Mouse (Mus musculus) heart, postnatal 14 days (tissue): Measurements from ENCODE around the gene Ntsr2. TPM values are rescaled to one million over a fixed set of nuclear protein-coding genes. Genes with fewer than 3 reads are reported as not detected.
A peak's percentile ranks its signal among the peaks of the same experiment; 100 is the strongest.
"Not testable (repeated sequence)": the region's sequence is repeated elsewhere in the genome, so short reads cannot be mapped to it uniquely, and the experiment has no call there.

Source experiments
- DNase-seq, 2 experiments: peaks; one replicate each; pipeline ENCODE4 v3.0.0; 2021 to 2022
- intact Hi-C: fragments of 180-260 bp; cut with DNase I; formaldehyde crosslinking; loops from one replicate; pipeline ENCODE4 v1.15.1; 2025
- total RNA-seq, 2 experiments: library from RNA; stranded (reverse); gene quantifications; 2 replicates each; pipeline ENCODE4 v1.2.3; 2021

Gene Ntsr2
- total RNA-seq, 2 experiments from 2014 or later: 7.4 TPM

- intact Hi-C loops: no loop called here
- no peak for DNase-seq
Observed at GRCm38 (mm10) chr12:16644698-16645097, 8.5 kb upstream of the Ntsr2 start.

GRCm38 (mm10) chr12:16646780-16647409, 6.3 kb upstream of the Ntsr2 start:
- peak; percentile 26 to 29 for DNase-seq

GRCm38 (mm10) chr12:16648273-16648672, 4.9 kb upstream of the Ntsr2 start:
- DNase-seq: no peak
- intact Hi-C loops: no loop called here

More at GRCm38 (mm10) chr12:16646780-16647409, 6.3 kb upstream of the Ntsr2 start:
- intact Hi-C loops: no loop called here

GRCm38 (mm10) chr12:16649819-16650218, 3.4 kb upstream of the Ntsr2 start:
- intact Hi-C loops: no loop called here
- DNase-seq: peak in 1 of 2 experiments; percentile 22

- intact Hi-C loops: no loop called here
- no peak for DNase-seq
Observed at GRCm38 (mm10) chr12:16655604-16656003, 2.4 kb downstream of the Ntsr2 start.

- intact Hi-C loops: no loop called here
- DNase-seq: no peak
Observed at GRCm38 (mm10) chr12:16656906-16657875, 4.0 kb downstream of the Ntsr2 start.

- intact Hi-C loops: loop anchor here (5.0 kb wide), 1 partner anchor 141 kb away; the partner anchor contains the start of gene Greb1
- DNase-seq: no peak
Observed at GRCm38 (mm10) chr12:16661459-16661858, 8.3 kb downstream of the Ntsr2 start.

- no peak for DNase-seq
- intact Hi-C loops: loop anchor here (5.0 kb wide), 1 partner anchor 140 kb away; the partner anchor contains the start of gene Greb1
Observed at GRCm38 (mm10) chr12:16661936-16662335, 8.8 kb downstream of the Ntsr2 start.

- intact Hi-C loops: loop anchor here (5.0 kb wide), 1 partner anchor 139 kb away; the partner anchor contains the start of gene Greb1
- no peak for DNase-seq
Observed at GRCm38 (mm10) chr12:16662955-16663585, 9.9 kb downstream of the Ntsr2 start.

GRCm38 (mm10) chr12:16665022-16665421, 11.8 kb downstream of the Ntsr2 start:
- intact Hi-C loops: no loop called here

GRCm38 (mm10) chr12:16669176-16669575, 16.0 kb downstream of the Ntsr2 start:
- no peak for DNase-seq
- intact Hi-C loops: no loop called here

More at GRCm38 (mm10) chr12:16665022-16665421, 11.8 kb downstream of the Ntsr2 start:
- DNase-seq: no peak

- intact Hi-C loops: no loop called here
- no peak for DNase-seq
Observed at GRCm38 (mm10) chr12:16672246-16672645, 19.1 kb downstream of the Ntsr2 start.

GRCm38 (mm10) chr12:16690631-16691030, 37.4 kb downstream of the Ntsr2 start:
- intact Hi-C loops: no loop called here
- no peak for DNase-seq

GRCm38 (mm10) chr12:16694783-16695182, 41.6 kb downstream of the Ntsr2 start:
- no peak for DNase-seq
- intact Hi-C loops: no loop called here

GRCm38 (mm10) chr12:16695252-16695651, 42.1 kb downstream of the Ntsr2 start:
- intact Hi-C loops, DNase-seq: not testable (repeated sequence)

GRCm38 (mm10) chr12:16696146-16696545, 43.0 kb downstream of the Ntsr2 start:
- intact Hi-C loops: no loop called here
- DNase-seq: no peak

GRCm38 (mm10) chr12:16698691-16699090, 45.5 kb downstream of the Ntsr2 start:
- intact Hi-C loops: no loop called here
- no peak for DNase-seq
